Mouse (Mus musculus) ES-E14 (cell line): ENCODE results near the gene Aadacl3.

Experiments
- CHD2 ChIP-seq: IDR thresholded peaks from 2 replicates; pipeline ENCODE4 v1.6.1; 2014; ENCODE audit warnings: mild to moderate bottlenecking, low read depth, low read length, inconsistent platforms
- HCFC1 ChIP-seq: IDR thresholded peaks from 2 replicates; pipeline ENCODE4 v1.6.1; 2012; ENCODE audit warnings: low read length, inconsistent platforms, borderline replicate concordance; ENCODE audit not compliant: insufficient read depth
- MAFK ChIP-seq: IDR thresholded peaks from 2 replicates; pipeline ENCODE4 v1.6.1; 2014; ENCODE audit warnings: mild to moderate bottlenecking, low read depth, low read length, inconsistent platforms; ENCODE audit not compliant: insufficient read depth
- ZC3H11A ChIP-seq: IDR thresholded peaks from 2 replicates; pipeline ENCODE4 v1.6.1; 2012; ENCODE audit warnings: low read depth, mild to moderate bottlenecking, inconsistent platforms, low read length, borderline replicate concordance
- ZNF384 ChIP-seq: IDR thresholded peaks from 2 replicates; pipeline ENCODE4 v1.6.1; 2012; ENCODE audit warnings: low read depth, low read length, inconsistent platforms

DNA sequence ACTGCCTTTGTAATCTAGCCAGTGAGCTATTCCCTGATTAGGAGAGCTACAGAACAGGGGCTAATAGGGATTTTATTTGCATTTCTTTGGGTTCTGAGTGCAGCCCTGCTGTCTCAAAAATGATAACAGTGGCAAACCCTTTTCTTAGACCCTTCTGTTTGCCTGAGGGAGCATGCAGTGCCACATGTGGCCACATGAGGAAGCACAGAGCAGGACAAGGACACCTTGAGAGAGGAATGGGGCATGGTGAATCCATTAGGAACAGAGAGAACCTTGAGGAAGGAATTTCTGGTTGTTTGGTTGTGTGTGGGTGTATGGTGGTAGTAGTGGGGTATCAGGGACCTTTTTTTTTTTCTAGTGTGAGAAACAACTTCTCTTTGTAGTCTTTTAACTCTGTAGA is 42.9 kb downstream of the Aadacl3 start:
- TF ChIP-seq ZC3H11A, result no peak
- TF ChIP-seq HCFC1, result no peak
- TF ChIP-seq ZNF384, result no peak
- no peak for TF ChIP-seq CHD2
- no peak for TF ChIP-seq MAFK
